Comparison of ENCODE assay signal across 27 mouse cellular contexts in the genomic region with DNA sequence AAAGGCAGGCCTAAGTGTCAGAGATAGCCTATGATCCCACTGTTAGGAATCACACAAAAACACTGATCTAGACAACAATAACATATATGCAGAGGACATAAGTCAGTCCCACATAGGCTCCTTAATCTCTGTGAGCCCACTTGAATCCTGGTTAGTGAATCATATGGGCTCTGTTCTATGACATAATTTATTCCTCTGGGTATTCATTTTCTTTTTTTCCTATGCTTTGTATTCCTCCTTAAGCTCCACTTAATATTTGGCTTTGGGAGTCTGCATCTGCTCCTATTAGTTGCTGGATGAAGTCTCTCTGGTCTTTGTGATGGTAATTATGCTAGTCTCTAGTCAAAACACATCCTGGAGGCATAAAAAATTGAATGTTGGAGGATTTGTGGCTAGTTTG.
DNase-seq lines count a peak whose midpoint lies in the region; ATAC-seq and TF ChIP-seq lines count a peak whose summit lies in the region.
"Had no signal": no experiment of that assay in that cellular context is flagged by ENCODE, and none has a peak within 500 bp of the region (broad histone marks: within the 10 kb centered on the region; RNA-seq: fewer than 3 reads in every experiment).

No protein-coding gene starts in this region.

- no peaks in the 10 kb centered on the region for H3K27me3 ChIP-seq in forebrain, embryonic 11.5 days (ENCODE audit: control insufficient read depth, insufficient read depth, low read length)
- no peaks in the 10 kb centered on the region for H3K27me3 ChIP-seq in forebrain, embryonic 12.5 days
- no peaks in the 10 kb centered on the region for H3K27me3 ChIP-seq in midbrain, embryonic 11.5 days (ENCODE audit: control insufficient read depth, insufficient read depth, low read length)
- no peaks in the 10 kb centered on the region for H3K27me3 ChIP-seq in midbrain, postnatal 0 days (ENCODE audit: insufficient read depth, low read length)
- no peaks in the 10 kb centered on the region for H3K27me3 ChIP-seq in forebrain, embryonic 16.5 days (replicated peaks; ENCODE audit: control insufficient read depth, insufficient read depth, low read length)
- no peaks in the 10 kb centered on the region for H3K27me3 ChIP-seq in midbrain, embryonic 15.5 days (replicated peaks)
- H3K27me3 ChIP-seq: embryonic facial prominence, embryonic 12.5 days; embryonic facial prominence, embryonic 15.5 days; heart, embryonic 12.5 days; heart, embryonic 15.5 days; hindbrain, embryonic 13.5 days; intestine, embryonic 15.5 days had no signal

- no peaks in the 10 kb centered on the region; the same call in 1 of the 2 replicates for H3K4me1 ChIP-seq in forebrain, embryonic 11.5 days (replicated peaks; ENCODE audit: control insufficient read depth, insufficient read depth, low read length)
- no peaks in the 10 kb centered on the region for H3K4me1 ChIP-seq in forebrain, embryonic 12.5 days
- H3K4me1 ChIP-seq in midbrain, embryonic 11.5 days (ENCODE audit: control insufficient read depth, insufficient read depth, low read length) = peaks cover 3% of the 10 kb centered on the region; the same call in 1 of the 2 replicates
- H3K4me1 ChIP-seq in midbrain, postnatal 0 days (ENCODE audit: insufficient read depth, low read length) = no peaks in the 10 kb centered on the region
- no peaks in the 10 kb centered on the region for H3K4me1 ChIP-seq in forebrain, embryonic 16.5 days (replicated peaks; ENCODE audit: control insufficient read depth, insufficient read depth, low read length)
- H3K4me1 ChIP-seq in midbrain, embryonic 15.5 days = no peaks in the 10 kb centered on the region
- H3K4me1 ChIP-seq: embryonic facial prominence, embryonic 12.5 days; embryonic facial prominence, embryonic 15.5 days; heart, embryonic 12.5 days; heart, embryonic 15.5 days; hindbrain, embryonic 10.5 days; hindbrain, embryonic 13.5 days; intestine, embryonic 15.5 days had no signal

- H3K9me3 ChIP-seq in forebrain, embryonic 11.5 days (ENCODE audit: control insufficient read depth, low read length) = no peaks in the 10 kb centered on the region
- no peaks in the 10 kb centered on the region for H3K9me3 ChIP-seq in forebrain, embryonic 12.5 days
- no peaks in the 10 kb centered on the region for H3K9me3 ChIP-seq in midbrain, embryonic 11.5 days (ENCODE audit: control insufficient read depth, low read length)
- H3K9me3 ChIP-seq in midbrain, postnatal 0 days (ENCODE audit: low read length) = no peaks in the 10 kb centered on the region
- no peaks in the 10 kb centered on the region for H3K9me3 ChIP-seq in forebrain, embryonic 16.5 days (ENCODE audit: control insufficient read depth, low read length)
- no peaks in the 10 kb centered on the region for H3K9me3 ChIP-seq in midbrain, embryonic 15.5 days
- H3K9me3 ChIP-seq: embryonic facial prominence, embryonic 12.5 days; embryonic facial prominence, embryonic 15.5 days; heart, embryonic 12.5 days; heart, embryonic 15.5 days; hindbrain, embryonic 10.5 days; hindbrain, embryonic 13.5 days; intestine, embryonic 15.5 days had no signal

- ATAC-seq in forebrain, embryonic 11.5 days (replicated peaks; ENCODE audit: low FRiP score) = 0 out of 2 replicates have a peak, but pooled peaks have one; percentile 18
- ATAC-seq in forebrain, embryonic 12.5 days (ENCODE audit: low FRiP score) = no peak
- peak; percentile 81 for ATAC-seq in midbrain, embryonic 11.5 days (ENCODE audit: low FRiP score)
- ATAC-seq in midbrain, postnatal 0 days (ENCODE audit: low FRiP score) = no peak
- ATAC-seq in forebrain, embryonic 16.5 days = peak; percentile 72; the same call in 1 of the 2 replicates
- peak; percentile 56; the same call in 1 of the 2 replicates for ATAC-seq in midbrain, embryonic 15.5 days (replicated peaks)
- ATAC-seq in frontal cortex, adult (ENCODE audit: low TSS enrichment) = no peak
- ATAC-seq: activated CD4-positive, CD25-positive, alpha-beta regulatory T cell, adult 4 months; hindbrain, embryonic 16.5 days; intestine, embryonic 15.5 days had no signal

- no peak for TF ChIP-seq CTCF in midbrain, postnatal 0 days (IDR thresholded peaks at IDR 0.05)

- no peak overlapping the region for H3K4me2 ChIP-seq in forebrain, embryonic 11.5 days (ENCODE audit: low read depth, low read length, severe bottlenecking)
- no peak overlapping the region for H3K4me2 ChIP-seq in forebrain, embryonic 12.5 days
- H3K4me2 ChIP-seq in midbrain, embryonic 11.5 days = no peak overlapping the region
- no peak overlapping the region for H3K4me2 ChIP-seq in midbrain, postnatal 0 days (ENCODE audit: low read depth, low read length, poor library complexity, severe bottlenecking)
- H3K4me2 ChIP-seq in forebrain, embryonic 16.5 days (ENCODE audit: low read length) = no peak overlapping the region
- no peak overlapping the region for H3K4me2 ChIP-seq in midbrain, embryonic 15.5 days
- H3K4me2 ChIP-seq: embryonic facial prominence, embryonic 12.5 days; embryonic facial prominence, embryonic 15.5 days; heart, embryonic 12.5 days; heart, embryonic 15.5 days; hindbrain, embryonic 13.5 days; intestine, embryonic 15.5 days had no signal

- no peak overlapping the region for H3K27ac ChIP-seq in forebrain, embryonic 11.5 days (ENCODE audit: low read depth, low read length)
- H3K27ac ChIP-seq in forebrain, embryonic 12.5 days = no peak overlapping the region
- no peak overlapping the region for H3K27ac ChIP-seq in midbrain, embryonic 11.5 days (ENCODE audit: low read depth, low read length)
- no peak overlapping the region for H3K27ac ChIP-seq in midbrain, postnatal 0 days (ENCODE audit: low read depth, low read length)
- H3K27ac ChIP-seq in forebrain, embryonic 16.5 days (ENCODE audit: low read length) = no peak overlapping the region
- H3K27ac ChIP-seq in midbrain, embryonic 15.5 days = no peak overlapping the region
- H3K27ac ChIP-seq: embryonic facial prominence, embryonic 12.5 days; embryonic facial prominence, embryonic 15.5 days; gastrocnemius, adult 2 months; heart, embryonic 15.5 days; hindbrain, embryonic 10.5 days; hindbrain, embryonic 13.5 days; intestine, embryonic 15.5 days had no signal

- no peak overlapping the region for H3K4me3 ChIP-seq in forebrain, embryonic 11.5 days (ENCODE audit: low read depth, low read length)
- no peak overlapping the region for H3K4me3 ChIP-seq in forebrain, embryonic 12.5 days (replicated peaks)
- no peak overlapping the region for H3K4me3 ChIP-seq in midbrain, embryonic 11.5 days (ENCODE audit: low read depth, low read length)
- H3K4me3 ChIP-seq in midbrain, postnatal 0 days (ENCODE audit: low read depth, low read length) = no peak overlapping the region
- no peak overlapping the region for H3K4me3 ChIP-seq in forebrain, embryonic 16.5 days (replicated peaks; ENCODE audit: low read length)
- no peak overlapping the region for H3K4me3 ChIP-seq in midbrain, embryonic 15.5 days
- H3K4me3 ChIP-seq: embryonic facial prominence, embryonic 12.5 days; embryonic facial prominence, embryonic 15.5 days; gastrocnemius, adult 2 months; heart, embryonic 12.5 days; heart, embryonic 15.5 days; hindbrain, embryonic 10.5 days; hindbrain, embryonic 13.5 days; intestine, embryonic 15.5 days had no signal

- H3K36me3 ChIP-seq in forebrain, embryonic 11.5 days (ENCODE audit: control insufficient read depth, insufficient read depth, low read length) = no peaks in the 10 kb centered on the region
- no peaks in the 10 kb centered on the region for H3K36me3 ChIP-seq in forebrain, embryonic 12.5 days (replicated peaks)
- no peaks in the 10 kb centered on the region for H3K36me3 ChIP-seq in midbrain, embryonic 11.5 days (ENCODE audit: control insufficient read depth, insufficient read depth, low read length)
- H3K36me3 ChIP-seq in midbrain, postnatal 0 days (ENCODE audit: insufficient read depth, low read length) = no peaks in the 10 kb centered on the region
- H3K36me3 ChIP-seq in forebrain, embryonic 16.5 days (ENCODE audit: control insufficient read depth, insufficient read depth) = no peaks in the 10 kb centered on the region
- H3K36me3 ChIP-seq in midbrain, embryonic 15.5 days (replicated peaks) = no peaks in the 10 kb centered on the region
- H3K36me3 ChIP-seq: embryonic facial prominence, embryonic 12.5 days; embryonic facial prominence, embryonic 15.5 days; heart, embryonic 12.5 days; heart, embryonic 15.5 days; hindbrain, embryonic 10.5 days; hindbrain, embryonic 13.5 days; intestine, embryonic 15.5 days had no signal

- H3K9ac ChIP-seq in forebrain, embryonic 11.5 days (ENCODE audit: low read length) = no peak overlapping the region
- H3K9ac ChIP-seq in forebrain, embryonic 12.5 days = no peak overlapping the region
- H3K9ac ChIP-seq in midbrain, embryonic 11.5 days (ENCODE audit: low read length) = no peak overlapping the region
- no peak overlapping the region for H3K9ac ChIP-seq in midbrain, postnatal 0 days (replicated peaks; ENCODE audit: low read length, poor library complexity, severe bottlenecking)
- no peak overlapping the region for H3K9ac ChIP-seq in forebrain, embryonic 16.5 days (replicated peaks; ENCODE audit: low read depth, low read length)
- no peak overlapping the region for H3K9ac ChIP-seq in midbrain, embryonic 15.5 days
- H3K9ac ChIP-seq: embryonic facial prominence, embryonic 12.5 days; embryonic facial prominence, embryonic 15.5 days; heart, embryonic 12.5 days; heart, embryonic 15.5 days; hindbrain, embryonic 13.5 days; intestine, embryonic 15.5 days had no signal

- no peak for DNase-seq in forebrain, embryonic 11.5 days (ENCODE audit: low spot score)
- DNase-seq in midbrain, embryonic 11.5 days (ENCODE audit: low spot score, missing footprints) = no peak
- no peak for DNase-seq in midbrain, postnatal 0 days (ENCODE audit: low spot score)
- DNase-seq in lung, postnatal 4 days = no peak
- DNase-seq: adrenal gland, adult 8-10 months; adrenal gland, postnatal 25 days; cerebellum, adult 18-20 months; cerebellum, adult 9-10 months; cerebellum, postnatal 14 days; gastrocnemius, adult 2 months; gastrocnemius, postnatal 14 days; heart, adult 18-20 months; heart, postnatal 10 days; heart, postnatal 36 days had no signal

Comparison
In these comparisons a context has a peak if more than half of its experiments do, and no peak if none do; other contexts are left out.
1. ATAC-seq: peak in forebrain, embryonic 11.5 days (single experiment), midbrain, embryonic 11.5 days (single experiment), forebrain, embryonic 16.5 days (single experiment) and midbrain, embryonic 15.5 days (single experiment); none in forebrain, embryonic 12.5 days (single experiment), midbrain, postnatal 0 days (single experiment) and frontal cortex, adult (single experiment).